Mouse (Mus musculus): ENCODE results near the gene Lrmda. TPM values are rescaled to one million over a fixed set of nuclear protein-coding genes. Genes with fewer than 3 reads are reported as not detected.

Lrmda gene
- polyA plus RNA-seq, 1 experiment = not detected

DNA sequence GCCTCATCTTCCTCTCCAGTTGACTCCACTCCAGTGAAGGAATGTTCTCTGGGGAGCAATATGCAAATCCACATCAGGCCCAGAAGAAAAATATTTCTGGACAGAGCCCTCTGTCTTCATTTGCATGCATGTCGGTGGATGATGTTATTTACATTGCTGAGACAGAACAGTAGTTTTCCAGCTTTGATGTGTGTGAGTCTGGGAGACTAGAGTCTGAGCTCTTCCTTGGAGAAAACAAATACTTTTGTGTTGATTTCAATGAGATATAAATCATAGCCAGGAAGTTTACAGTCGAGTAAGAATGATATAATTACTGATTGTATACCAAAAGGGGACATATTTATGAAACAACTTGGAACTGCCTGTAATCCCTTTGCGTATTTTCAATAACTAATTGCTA, 415.9 kb downstream of the Lrmda start:
- H3K4me1 ChIP-seq (ENCODE audit: control insufficient read depth, insufficient read depth, insufficient read length, low read length) = no peaks in the 10 kb centered on the region
- no peak overlapping the region for H3K27ac ChIP-seq (ENCODE audit: insufficient read depth, low read depth, low read length)
- 52% methylated on average over 3 of the region's 3 CpGs for WGBS
- TF ChIP-seq POLR2A (IDR thresholded peaks at IDR 0.05; ENCODE audit: low read depth, low read length) (no peak), CTCF (IDR thresholded peaks at IDR 0.05; ENCODE audit: extremely low read depth, insufficient read length, insufficient replicate concordance, low read depth, low read length) (no peak)
- H3K27me3 ChIP-seq (ENCODE audit: control insufficient read depth, insufficient read depth, low read length) = no peaks in the 10 kb centered on the region
- H3K36me3 ChIP-seq (ENCODE audit: control insufficient read depth, insufficient read depth, low read length) = no peaks in the 10 kb centered on the region
- no peak overlapping the region for H3K4me3 ChIP-seq (ENCODE audit: low read depth, low read length)

DNA sequence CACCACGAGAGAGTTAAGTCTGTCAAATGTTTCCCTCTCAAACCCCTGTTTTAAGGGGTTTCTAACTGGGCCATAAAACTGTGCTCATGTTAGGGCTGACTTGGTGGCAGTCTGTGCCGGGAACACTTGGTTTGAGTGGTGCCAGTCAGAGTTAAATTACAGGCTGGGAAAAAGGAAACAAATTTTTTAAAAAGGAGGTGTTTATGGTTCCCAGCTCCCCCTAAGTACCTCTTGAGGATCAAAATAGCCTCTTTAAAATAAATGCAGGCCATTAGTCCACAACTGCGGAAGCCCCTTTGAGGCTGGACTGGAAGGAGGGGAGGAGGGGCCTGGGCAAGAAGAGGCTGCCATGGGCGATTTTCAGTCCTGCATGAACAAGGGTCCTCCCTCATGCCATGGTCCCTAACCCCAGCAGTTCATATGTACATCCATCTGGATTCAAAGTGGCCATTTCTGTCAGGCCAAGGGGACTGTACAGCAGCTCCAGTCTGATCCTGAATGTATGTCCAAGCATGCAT, 416.4 kb downstream of the Lrmda start:
- TF ChIP-seq POLR2A (IDR thresholded peaks at IDR 0.05; ENCODE audit: low read depth, low read length) (no peak), CTCF (IDR thresholded peaks at IDR 0.05; ENCODE audit: extremely low read depth, insufficient read length, insufficient replicate concordance, low read depth, low read length) (no peak)
- Histone ChIP-seq H3K27ac (ENCODE audit: insufficient read depth, low read depth, low read length) (no peak overlapping the region), H3K36me3 (ENCODE audit: control insufficient read depth, insufficient read depth, low read length) (no peaks in the 10 kb centered on the region), H3K4me3 (ENCODE audit: low read depth, low read length) (no peak overlapping the region), H3K27me3 (ENCODE audit: control insufficient read depth, insufficient read depth, low read length) (no peaks in the 10 kb centered on the region), H3K4me1 (ENCODE audit: control insufficient read depth, insufficient read depth, insufficient read length, low read length) (no peaks in the 10 kb centered on the region)
- 57% methylated on average over 4 of the region's 4 CpGs for WGBS

DNA sequence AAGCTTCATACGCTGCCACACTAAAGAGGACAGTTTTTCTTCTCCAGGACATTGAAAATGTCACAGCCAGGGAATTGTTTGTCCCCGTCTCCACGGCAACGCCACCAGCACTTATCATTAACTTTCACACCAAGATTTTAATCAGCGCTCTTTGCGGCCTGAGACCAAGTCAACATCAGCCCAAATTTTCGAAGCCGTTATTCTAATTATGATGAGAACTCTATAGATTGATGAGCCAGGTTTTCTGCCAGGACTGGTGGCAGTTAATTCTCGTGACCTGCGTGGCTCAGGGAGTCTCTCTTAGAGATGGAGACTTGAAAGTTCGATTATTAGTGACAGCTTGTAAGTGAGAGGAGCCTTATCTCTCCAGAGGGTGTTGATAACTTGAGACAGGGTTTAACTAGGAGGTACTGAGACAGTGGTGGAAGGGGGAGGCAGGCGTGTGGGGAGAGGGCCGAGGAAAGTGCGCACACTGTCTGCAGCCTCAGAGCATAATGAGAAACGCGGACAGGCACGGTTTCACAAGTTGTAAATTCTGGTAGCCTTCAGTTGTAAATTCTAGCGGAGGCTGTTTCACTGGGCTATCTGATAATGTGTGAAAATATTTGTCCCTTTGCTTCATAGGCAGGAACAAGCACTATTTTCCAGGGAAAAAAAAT, 421.0 kb downstream of the Lrmda start:
- no peaks in the 10 kb centered on the region for H3K36me3 ChIP-seq (ENCODE audit: control insufficient read depth, insufficient read depth, low read length)
- H3K27ac ChIP-seq (ENCODE audit: insufficient read depth, low read depth, low read length) = no peak overlapping the region
- no peaks in the 10 kb centered on the region for H3K4me1 ChIP-seq (ENCODE audit: control insufficient read depth, insufficient read depth, insufficient read length, low read length)
- H3K4me3 ChIP-seq (ENCODE audit: low read depth, low read length) = no peak overlapping the region
- no peaks in the 10 kb centered on the region for H3K27me3 ChIP-seq (ENCODE audit: control insufficient read depth, insufficient read depth, low read length)
- TF ChIP-seq POLR2A (IDR thresholded peaks at IDR 0.05; ENCODE audit: low read depth, low read length) (no peak), CTCF (IDR thresholded peaks at IDR 0.05; ENCODE audit: extremely low read depth, insufficient read length, insufficient replicate concordance, low read depth, low read length) (no peak)
- 27% methylated on average over 18 of the region's 18 CpGs for WGBS

DNA sequence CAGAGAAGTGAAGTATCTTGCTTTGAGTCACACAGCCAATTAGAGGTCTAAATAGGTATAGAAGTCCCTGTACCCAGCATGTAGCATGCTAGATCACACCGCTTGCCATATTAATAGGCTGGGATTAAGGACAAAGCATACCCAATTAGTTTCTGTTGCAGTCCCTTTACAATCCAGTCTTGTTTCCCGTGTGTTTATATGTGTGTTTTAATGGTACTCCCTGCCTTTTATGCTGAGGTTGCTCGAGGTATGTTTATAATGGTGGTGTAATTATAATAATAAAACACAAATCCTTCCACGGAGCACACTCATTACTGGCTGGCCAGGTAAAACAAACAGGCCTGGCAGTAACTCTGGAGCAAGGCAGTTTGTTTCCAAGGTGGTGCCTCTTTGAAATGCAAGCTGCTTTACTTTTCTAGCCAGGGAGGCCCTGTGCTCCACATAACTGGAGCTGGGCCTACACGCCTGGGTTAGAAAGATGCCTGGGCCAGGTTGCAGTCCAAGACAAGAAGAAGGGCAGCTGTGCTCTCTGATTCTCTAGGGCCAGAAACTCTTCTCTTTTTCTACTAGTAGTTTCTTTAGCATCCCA, 422.4 kb downstream of the Lrmda start:
- Histone ChIP-seq H3K4me3 (ENCODE audit: low read depth, low read length) (no peak overlapping the region), H3K27ac (ENCODE audit: insufficient read depth, low read depth, low read length) (no peak overlapping the region), H3K27me3 (ENCODE audit: control insufficient read depth, insufficient read depth, low read length) (no peaks in the 10 kb centered on the region), H3K4me1 (ENCODE audit: control insufficient read depth, insufficient read depth, insufficient read length, low read length) (no peaks in the 10 kb centered on the region), H3K36me3 (ENCODE audit: control insufficient read depth, insufficient read depth, low read length) (no peaks in the 10 kb centered on the region)
- TF ChIP-seq POLR2A (IDR thresholded peaks at IDR 0.05; ENCODE audit: low read depth, low read length) = no peak
- no peak for TF ChIP-seq CTCF (IDR thresholded peaks at IDR 0.05; ENCODE audit: extremely low read depth, insufficient read length, insufficient replicate concordance, low read depth, low read length)
- 68% methylated on average over 5 of the region's 5 CpGs for WGBS

DNA sequence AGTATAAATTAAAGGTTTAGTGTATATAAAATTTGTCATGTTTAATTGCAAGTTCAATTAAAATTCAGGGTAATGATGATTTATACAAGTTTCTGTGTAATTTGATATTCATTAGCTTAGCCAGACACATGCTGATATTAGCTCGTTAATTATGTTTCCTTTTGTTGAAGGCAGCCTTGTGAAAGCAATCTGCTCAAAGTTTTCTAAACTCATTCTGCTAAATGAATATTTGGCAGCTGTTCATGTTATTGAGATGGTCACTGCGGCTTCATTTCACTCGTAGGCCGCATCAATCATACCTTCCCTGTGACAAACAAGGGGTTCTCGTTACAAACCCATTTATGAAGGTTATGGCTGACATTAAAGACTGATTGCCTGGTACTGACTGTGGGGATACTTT, 423.2 kb downstream of the Lrmda start:
- no peaks in the 10 kb centered on the region for H3K4me1 ChIP-seq (ENCODE audit: control insufficient read depth, insufficient read depth, insufficient read length, low read length)
- no peak overlapping the region for H3K27ac ChIP-seq (ENCODE audit: insufficient read depth, low read depth, low read length)
- H3K27me3 ChIP-seq (ENCODE audit: control insufficient read depth, insufficient read depth, low read length) = no peaks in the 10 kb centered on the region
- no peaks in the 10 kb centered on the region for H3K36me3 ChIP-seq (ENCODE audit: control insufficient read depth, insufficient read depth, low read length)
- WGBS = 94% methylated on average over 5 of the region's 5 CpGs
- H3K4me3 ChIP-seq (ENCODE audit: low read depth, low read length) = no peak overlapping the region
- TF ChIP-seq POLR2A (IDR thresholded peaks at IDR 0.05; ENCODE audit: low read depth, low read length) = no peak
- TF ChIP-seq CTCF (IDR thresholded peaks at IDR 0.05; ENCODE audit: extremely low read depth, insufficient read length, insufficient replicate concordance, low read depth, low read length) = no peak

DNA sequence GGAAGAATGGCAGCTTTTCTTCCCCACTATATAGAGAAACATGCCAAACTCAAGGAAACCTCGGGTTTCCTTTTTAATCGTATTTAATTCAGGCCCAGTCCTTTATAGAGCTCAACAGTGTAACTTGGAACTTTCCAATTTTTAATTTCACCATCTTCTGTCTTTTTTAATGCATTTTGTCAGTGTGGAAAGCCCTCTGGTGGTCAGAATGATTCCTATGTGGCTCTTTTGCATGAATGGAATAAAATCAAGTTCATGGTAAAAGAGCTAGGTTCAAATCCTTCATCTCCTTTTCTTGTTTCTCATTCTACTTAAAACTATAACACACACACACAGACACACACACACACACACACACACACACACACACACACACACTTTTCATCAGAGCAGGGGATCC, 425.0 kb downstream of the Lrmda start:
- no peaks in the 10 kb centered on the region for H3K36me3 ChIP-seq (ENCODE audit: control insufficient read depth, insufficient read depth, low read length)
- no peak for TF ChIP-seq POLR2A (IDR thresholded peaks at IDR 0.05; ENCODE audit: low read depth, low read length)
- TF ChIP-seq CTCF (IDR thresholded peaks at IDR 0.05; ENCODE audit: extremely low read depth, insufficient read length, insufficient replicate concordance, low read depth, low read length) = no peak
- WGBS = 85% methylated on average over 2 of the region's 2 CpGs
- H3K4me3 ChIP-seq (ENCODE audit: low read depth, low read length) = no peak overlapping the region
- H3K4me1 ChIP-seq (ENCODE audit: control insufficient read depth, insufficient read depth, insufficient read length, low read length) = no peaks in the 10 kb centered on the region
- no peak overlapping the region for H3K27ac ChIP-seq (ENCODE audit: insufficient read depth, low read depth, low read length)
- H3K27me3 ChIP-seq (ENCODE audit: control insufficient read depth, insufficient read depth, low read length) = no peaks in the 10 kb centered on the region

DNA sequence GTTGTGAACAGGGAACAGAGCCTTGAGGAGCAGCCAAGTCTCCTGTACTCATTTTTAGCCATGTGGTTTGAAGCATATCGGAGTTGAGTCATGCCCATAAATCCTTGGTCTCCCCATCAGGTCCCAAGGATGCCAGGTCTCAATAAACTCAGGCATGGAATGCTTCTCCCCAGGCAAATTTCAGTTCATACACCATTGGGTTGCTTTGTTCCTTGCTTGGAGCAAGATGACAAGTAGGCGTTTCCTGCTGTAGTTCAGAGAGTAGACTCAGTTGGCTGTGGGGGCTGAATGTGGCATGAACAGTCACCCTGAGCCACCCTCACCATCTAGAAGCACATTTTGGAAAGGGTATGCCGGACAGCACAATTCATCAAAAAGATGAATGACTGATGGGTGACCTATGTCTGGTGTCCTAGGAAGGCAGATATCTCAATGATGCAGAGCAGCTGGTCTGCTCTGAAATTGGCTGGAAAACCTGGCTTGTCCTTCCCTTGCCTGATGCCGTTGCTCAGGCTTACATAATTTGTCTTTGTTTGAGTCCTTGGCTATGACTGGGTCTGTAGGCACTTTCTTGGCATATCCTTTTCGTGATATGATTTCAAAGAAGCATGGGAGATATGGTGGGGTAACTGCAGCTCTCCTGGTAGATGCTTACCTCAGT, 425.8 kb downstream of the Lrmda start:
- H3K4me1 ChIP-seq (ENCODE audit: control insufficient read depth, insufficient read depth, insufficient read length, low read length) = no peaks in the 10 kb centered on the region
- no peak overlapping the region for H3K27ac ChIP-seq (ENCODE audit: insufficient read depth, low read depth, low read length)
- 81% methylated on average over 5 of the region's 5 CpGs for WGBS
- H3K27me3 ChIP-seq (ENCODE audit: control insufficient read depth, insufficient read depth, low read length) = no peaks in the 10 kb centered on the region
- no peaks in the 10 kb centered on the region for H3K36me3 ChIP-seq (ENCODE audit: control insufficient read depth, insufficient read depth, low read length)
- TF ChIP-seq CTCF (IDR thresholded peaks at IDR 0.05; ENCODE audit: extremely low read depth, insufficient read length, insufficient replicate concordance, low read depth, low read length) (no peak), POLR2A (IDR thresholded peaks at IDR 0.05; ENCODE audit: low read depth, low read length) (no peak)
- no peak overlapping the region for H3K4me3 ChIP-seq (ENCODE audit: low read depth, low read length)
